ENCODE assay signal across 19 mouse cellular contexts in genomic region chr12:25320262-25320767, GRCm38 (mm10).
A peak's percentile ranks its signal among the peaks of the same experiment; 100 is the strongest.
DNase-seq lines count a peak whose midpoint lies in the region; ATAC-seq and TF ChIP-seq lines count a peak whose summit lies in the region.
"Had no signal": no experiment of that assay in that cellular context is flagged by ENCODE, and none has a peak within 500 bp of the region (broad histone marks: within the 10 kb centered on the region; RNA-seq: fewer than 3 reads in every experiment).

No protein-coding gene starts in this region.

- H3K4me3 ChIP-seq in liver, postnatal 0 days (ENCODE audit: low read depth, low read length), result no peak overlapping the region
- no peak overlapping the region for H3K4me3 ChIP-seq in bone marrow macrophage, adult 2 months (ENCODE audit: insufficient read depth, low read length)
- H3K4me3 ChIP-seq: embryonic facial prominence, embryonic 10.5 days; embryonic facial prominence, embryonic 12.5 days; forebrain, embryonic 13.5 days; forebrain, embryonic 15.5 days had no signal

- DNase-seq in liver, postnatal 0 days, result no peak
- no peak for DNase-seq in liver
- DNase-seq in lung, postnatal 36 days, result no peak
- DNase-seq in right cerebral cortex, postnatal 25 days, result no peak
- DNase-seq: adrenal gland, adult 2 months; adrenal gland, postnatal 10 days; adrenal gland, postnatal 25 days; cerebellum, adult 11 months; cerebellum, adult 18-20 months; cerebellum, adult 8-10 months; cerebellum, adult 9-11 months; cerebellum, postnatal 25 days; forebrain, postnatal 0 days had no signal

- peak overlapping the region; percentile 44; the same call in 1 of the 2 replicates for H3K27ac ChIP-seq in liver, postnatal 0 days (ENCODE audit: low read depth)
- H3K27ac ChIP-seq in bone marrow macrophage, adult 2 months (ENCODE audit: insufficient read depth, low read depth, low read length), result peak overlapping the region; percentile 21
- H3K27ac ChIP-seq: embryonic facial prominence, embryonic 10.5 days; embryonic facial prominence, embryonic 12.5 days; forebrain, embryonic 13.5 days; forebrain, embryonic 15.5 days had no signal

- TF ChIP-seq EP300 in liver, postnatal 0 days (IDR thresholded peaks at IDR 0.05; ENCODE audit: low read depth), result no peak

- no peaks in the 10 kb centered on the region for H3K9me3 ChIP-seq in liver, postnatal 0 days (ENCODE audit: low read length)
- H3K9me3 ChIP-seq: embryonic facial prominence, embryonic 10.5 days; embryonic facial prominence, embryonic 12.5 days; forebrain, embryonic 13.5 days; forebrain, embryonic 15.5 days had no signal

- no peaks in the 10 kb centered on the region for H3K36me3 ChIP-seq in liver, postnatal 0 days (replicated peaks; ENCODE audit: insufficient read depth, low read length)
- H3K36me3 ChIP-seq: embryonic facial prominence, embryonic 10.5 days; embryonic facial prominence, embryonic 12.5 days; forebrain, embryonic 15.5 days had no signal

- no peak for ATAC-seq in liver, postnatal 0 days
- ATAC-seq: CD4-positive, CD25-positive, alpha-beta regulatory T cell, adult 4 months; forebrain, embryonic 13.5 days; forebrain, embryonic 15.5 days; forebrain, postnatal 0 days had no signal

- no peaks in the 10 kb centered on the region for H3K4me1 ChIP-seq in liver, postnatal 0 days (ENCODE audit: insufficient read depth)
- H3K4me1 ChIP-seq in bone marrow macrophage, adult 2 months (ENCODE audit: control insufficient read depth, insufficient read depth, low read length), result peaks cover 14% of the 10 kb centered on the region
- H3K4me1 ChIP-seq: embryonic facial prominence, embryonic 10.5 days; embryonic facial prominence, embryonic 12.5 days; forebrain, embryonic 13.5 days; forebrain, embryonic 15.5 days had no signal

- H3K9ac ChIP-seq in liver, postnatal 0 days (replicated peaks), result no peak overlapping the region
- H3K9ac ChIP-seq: embryonic facial prominence, embryonic 12.5 days; forebrain, embryonic 13.5 days; forebrain, embryonic 15.5 days; forebrain, postnatal 0 days had no signal

- H3K4me2 ChIP-seq in liver, postnatal 0 days (ENCODE audit: low read depth, low read length), result no peak overlapping the region
- H3K4me2 ChIP-seq: embryonic facial prominence, embryonic 12.5 days; forebrain, embryonic 13.5 days; forebrain, embryonic 15.5 days had no signal

- no peaks in the 10 kb centered on the region for H3K27me3 ChIP-seq in liver, postnatal 0 days (ENCODE audit: insufficient read depth, low read length)
- H3K27me3 ChIP-seq: embryonic facial prominence, embryonic 12.5 days; forebrain, embryonic 13.5 days; forebrain, embryonic 15.5 days had no signal

- TF ChIP-seq POLR2A in bone marrow macrophage, adult 2 months (IDR thresholded peaks at IDR 0.05; ENCODE audit: borderline replicate concordance, low read depth, low read length), result no peak

- WGBS in liver, postnatal 0 days (ENCODE audit: insufficient replicate concordance), result 78% methylated on average over 3 of the region's 3 CpGs

- no peak for TF ChIP-seq CTCF in liver, postnatal 0 days (IDR thresholded peaks at IDR 0.05; ENCODE audit: low read depth)
- no peak for TF ChIP-seq CTCF in bone marrow macrophage, adult 2 months (IDR thresholded peaks at IDR 0.05; ENCODE audit: low read depth, low read length)
